Mouse (Mus musculus): ENCODE measurements around the gene Cxcl1.

Cxcl1 gene

GRCm38 (mm10) chr5:90891464-90891813 lies 398 bp downstream of the Cxcl1 start:
- DNase-seq = no peak

DNA sequence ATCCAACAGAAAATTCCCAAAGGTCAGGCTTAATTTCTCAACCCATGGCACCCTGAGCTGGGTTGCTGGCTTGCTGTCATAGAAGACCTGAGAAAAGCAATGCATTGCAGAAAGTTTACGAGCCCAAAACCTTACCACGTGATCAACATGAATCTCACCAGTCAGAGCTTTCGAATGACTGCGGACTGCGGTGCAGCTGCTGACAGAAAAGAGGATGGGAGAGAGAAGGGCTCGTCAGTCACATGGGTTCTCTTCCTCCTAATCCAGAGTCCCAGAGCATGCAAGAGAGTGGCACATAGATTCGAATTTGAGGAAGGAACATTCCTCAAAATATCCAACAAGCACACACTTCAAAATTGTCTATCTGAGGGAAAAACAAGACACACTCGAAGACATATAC lies 3.2 kb downstream of the Cxcl1 start:
- DNase-seq = no peak

DNA sequence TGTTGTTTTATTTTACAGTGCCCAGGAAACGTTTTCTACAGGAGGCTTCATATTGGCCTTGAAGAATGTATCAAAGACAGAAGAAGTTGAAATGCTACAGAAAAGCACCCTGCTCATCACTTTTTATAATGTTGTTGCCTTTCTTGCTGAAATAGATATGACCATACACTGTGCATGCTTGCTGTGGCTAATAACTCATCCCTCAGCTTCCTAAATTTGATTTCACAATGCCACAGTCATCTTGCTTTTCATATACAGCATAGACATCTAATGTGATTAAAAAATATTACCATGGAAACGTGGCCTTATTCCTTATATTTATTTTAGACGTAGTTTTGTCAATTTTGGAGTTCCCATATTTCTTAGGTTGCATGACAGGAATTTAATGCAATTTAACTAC lies 6.4 kb downstream of the Cxcl1 start:
- DNase-seq = no peak

DNA sequence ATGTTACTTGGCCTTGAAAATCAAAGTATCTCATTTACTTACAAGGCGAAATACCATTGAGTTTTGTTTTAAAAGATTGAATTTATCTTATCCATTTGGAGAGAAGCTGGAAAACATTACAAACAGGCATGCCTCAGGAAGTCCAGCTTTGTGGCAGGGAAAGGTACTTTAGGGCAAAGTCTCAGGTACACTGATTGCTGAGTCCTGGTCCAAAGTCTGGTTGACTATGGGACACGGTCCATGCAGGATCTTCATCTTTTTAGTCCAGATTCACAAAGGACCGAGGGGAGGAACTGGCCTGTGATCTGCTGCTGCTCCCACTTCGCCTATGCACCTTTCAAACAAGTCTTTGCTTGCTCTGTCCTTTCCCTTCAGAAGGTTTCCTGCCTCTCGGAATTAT lies 8.3 kb downstream of the Cxcl1 start:
- DNase-seq = no peak

DNA sequence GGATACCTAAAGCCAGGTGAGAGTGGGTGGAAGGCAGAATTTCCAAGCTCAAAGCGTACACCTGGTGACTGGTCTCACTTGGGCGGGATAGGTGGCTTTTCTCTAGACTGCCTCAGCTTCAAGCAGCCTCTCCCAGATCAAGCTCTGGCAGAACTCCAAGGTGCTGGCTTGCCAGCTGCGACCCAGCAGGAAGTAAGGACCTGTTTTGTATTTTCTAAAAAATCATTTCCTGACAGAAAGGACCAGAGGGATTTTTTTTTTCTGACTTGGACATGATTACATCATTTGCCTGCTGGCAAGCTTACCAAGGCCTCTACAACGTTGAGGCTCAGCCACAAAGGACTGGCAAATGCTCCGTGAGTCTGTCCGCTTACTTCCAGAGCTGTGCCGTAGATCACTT lies 9.1 kb downstream of the Cxcl1 start:
- DNase-seq = peak; percentile 82 to 84

DNA sequence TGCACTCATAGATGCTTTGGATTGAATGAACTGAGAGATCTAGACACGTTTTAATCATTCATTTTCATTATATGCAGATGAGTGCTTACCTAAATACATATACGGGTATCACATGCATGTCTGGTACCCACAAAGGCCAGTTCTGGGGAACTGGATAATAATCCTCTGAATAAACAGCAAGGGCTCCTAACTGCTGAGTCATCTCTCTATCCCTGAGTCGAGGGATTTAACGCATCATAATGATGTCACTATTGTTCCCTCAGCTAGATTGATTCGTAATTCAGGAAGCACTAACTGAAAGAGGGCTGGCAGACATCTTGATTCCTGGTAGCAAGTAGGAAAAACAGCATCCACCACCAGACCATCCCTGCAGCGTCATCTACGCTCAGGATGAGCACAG lies 9.6 kb downstream of the Cxcl1 start:
- no peak for DNase-seq

- DNase-seq = peak in 1 of 2 experiments; percentile 39
Measured at GRCm38 (mm10) chr5:90902380-90903260, 11.6 kb downstream of the Cxcl1 start.

GRCm38 (mm10) chr5:90903339-90904020 lies 12.4 kb downstream of the Cxcl1 start, which contains the start of gene Cxcl2:
Gene Cxcl2, plus strand, starts transcription at chr5:90903871.
- DNase-seq = peak in 1 of 2 experiments; percentile 19

DNA sequence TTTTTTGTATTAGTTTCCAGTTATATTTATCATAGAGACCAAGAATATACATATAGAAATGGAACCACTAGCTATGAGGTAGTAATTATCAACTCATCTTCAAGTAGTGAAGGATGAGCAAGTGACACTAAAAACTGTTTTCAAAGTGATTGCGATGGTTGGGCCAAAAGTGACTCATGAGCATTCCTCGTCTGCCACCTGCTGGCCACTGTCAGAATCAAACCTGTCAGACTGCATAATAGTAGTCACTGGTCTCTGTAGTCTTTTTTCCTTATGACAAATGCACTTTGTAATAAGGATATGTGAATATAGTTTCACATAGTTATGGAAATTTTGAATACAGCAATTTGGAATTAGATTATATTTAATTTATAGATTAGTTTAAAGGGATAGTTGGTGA lies 17.9 kb downstream of the Cxcl1 start:
- peak; percentile 74 to 83 for DNase-seq

DNA sequence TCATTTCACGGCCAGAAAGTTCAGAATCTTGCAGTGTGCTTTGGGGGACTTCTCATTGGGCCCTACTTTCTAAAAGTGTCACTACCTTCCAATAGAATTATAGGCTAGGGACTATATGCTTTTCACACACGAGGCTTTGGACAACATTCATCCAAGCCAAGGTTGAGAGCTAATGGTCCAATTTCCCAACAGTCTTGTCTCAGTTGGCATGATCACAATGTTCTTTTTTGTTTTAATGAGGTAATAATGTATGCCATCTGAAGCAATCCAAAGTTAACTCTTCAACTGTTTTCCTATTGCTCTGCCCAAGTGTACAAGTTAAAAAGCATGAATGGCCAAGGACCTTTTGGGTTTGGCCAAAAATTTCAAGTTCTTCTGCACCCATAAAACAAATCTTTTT lies 28.5 kb downstream of the Cxcl1 start:
- DNase-seq = no peak

GRCm38 (mm10) chr5:90922958-90923357 lies 31.9 kb downstream of the Cxcl1 start:
- DNase-seq = no peak

GRCm38 (mm10) chr5:90930546-90930945 lies 39.5 kb downstream of the Cxcl1 start:
- no peak for DNase-seq

- DNase-seq = peak; percentile 75 to 81
Measured at GRCm38 (mm10) chr5:90930971-90931851, 40.2 kb downstream of the Cxcl1 start, which contains the start of gene Mthfd2l. Gene Mthfd2l, plus strand, starts transcription at chr5:90931117.

- DNase-seq = no peak
Measured at GRCm38 (mm10) chr5:90931911-90932310, 40.9 kb downstream of the Cxcl1 start.

- DNase-seq = no peak
Measured at GRCm38 (mm10) chr5:90936706-90937105, 45.7 kb downstream of the Cxcl1 start.

Data from cerebellum, postnatal 25 days (tissue).